Mouse (Mus musculus) erythroid progenitor cell, adult 5-6 weeks (primary cell): ENCODE results near the gene Ubr7. TPM values are rescaled to one million over a fixed set of nuclear protein-coding genes. Genes with fewer than 3 reads are reported as not detected.

Source experiments
- ATAC-seq: replicated peaks from 2 replicates; pipeline ENCODE4 v1.8.0; 2016; ENCODE audit warnings: moderate number of reproducible peaks, mild to moderate bottlenecking, moderate TSS enrichment, inconsistent platforms; ENCODE audit not compliant: poor library complexity, low FRiP score, severe bottlenecking
- total RNA-seq, 2 experiments: library from RNA; stranded (forward) in 1 of 2; stranded (reverse) in 1 of 2; fragments of 150-400 nt in 1 of 2; fragments of 186-747, 209-891 nt in 1 of 2; gene quantifications; 2 replicates each; pipeline versions ENCODE4 v1.2.3 to v1.2.4; 2015 to 2017; ENCODE audit warnings: low replicate concordance in 2 of 2

Gene Ubr7
- total RNA-seq, 2 experiments from 2014 or later, result 13.8 to 15.5 TPM

DNA sequence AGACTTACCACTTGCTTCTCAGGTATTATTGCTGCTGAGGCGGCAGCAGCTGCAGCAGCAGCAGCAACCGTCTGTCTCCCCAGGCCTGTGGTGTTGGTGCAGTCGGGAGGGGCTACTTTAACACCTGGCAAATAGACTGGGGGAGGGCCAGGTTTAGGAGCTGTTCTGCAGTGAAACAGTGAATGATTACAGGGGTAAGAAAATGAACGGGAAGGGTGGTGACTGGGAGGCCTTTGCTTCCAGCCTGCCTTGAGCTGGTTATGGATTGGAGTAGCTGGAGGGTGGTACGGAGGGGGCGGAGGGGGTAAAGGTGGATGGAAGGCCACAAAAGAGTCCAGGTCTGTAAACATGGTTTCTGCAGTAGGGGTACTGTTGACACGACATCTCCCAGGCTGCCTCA, 30.2 kb downstream of the Ubr7 start:
- 0 out of 2 replicates have a peak, but pooled peaks have one; percentile 19 for ATAC-seq

DNA sequence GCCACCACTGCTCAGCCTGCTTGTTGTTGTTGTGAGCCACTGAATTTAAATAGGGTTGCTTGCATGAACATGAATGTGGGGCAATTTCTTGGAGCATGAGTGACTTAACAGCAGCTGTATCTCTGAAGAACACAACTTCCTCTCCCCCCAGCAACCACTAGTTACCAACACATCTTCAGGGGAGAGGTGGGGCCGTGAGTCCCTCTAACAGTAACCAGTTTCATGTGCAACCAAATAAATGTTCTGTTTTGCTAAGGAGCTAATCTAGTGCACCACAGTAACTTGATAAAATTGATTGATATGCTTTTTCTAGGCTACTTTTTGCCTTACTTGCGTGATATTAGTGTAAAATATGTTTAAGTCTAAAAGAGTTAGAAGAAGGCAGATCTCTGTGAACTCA, 41.8 kb downstream of the Ubr7 start:
- no peak for ATAC-seq

DNA sequence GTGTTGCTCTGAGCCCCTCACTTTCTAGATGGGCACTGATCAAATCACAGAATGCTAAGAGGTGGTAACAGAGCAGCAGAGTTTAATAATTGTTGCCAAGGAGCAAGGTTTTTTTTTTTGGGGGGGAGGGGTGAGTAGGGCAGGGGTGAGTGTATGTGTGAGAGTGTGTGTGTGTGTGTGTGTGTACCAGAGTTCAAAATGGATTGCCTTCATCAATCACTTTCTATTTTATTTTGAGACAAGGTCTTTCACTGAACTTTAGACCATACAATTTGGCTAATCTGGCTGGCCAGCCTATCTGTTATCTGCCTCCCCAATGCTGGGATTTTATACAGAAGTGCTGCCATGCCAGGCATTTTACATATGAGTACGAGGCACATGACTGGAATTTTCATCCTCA, 57.1 kb downstream of the Ubr7 start:
- no peak for ATAC-seq

DNA sequence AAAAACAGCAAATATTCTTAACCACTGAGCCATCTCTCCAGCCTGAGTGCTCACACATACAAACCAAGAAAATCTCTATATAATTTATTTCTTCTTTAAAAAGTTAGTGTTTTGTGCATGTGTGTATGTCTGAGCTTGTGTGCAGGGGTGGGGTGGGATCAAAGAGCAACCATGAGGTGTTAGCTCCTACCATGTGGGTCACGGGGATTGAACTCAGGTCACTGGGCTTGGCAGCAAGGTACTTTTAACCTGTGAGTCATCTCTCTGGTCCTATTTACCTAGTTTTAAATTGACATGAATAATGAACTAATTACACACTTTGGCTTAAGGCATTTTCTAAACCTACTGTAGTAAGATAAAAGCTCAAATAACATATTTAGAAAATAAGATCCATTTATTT, 68.6 kb downstream of the Ubr7 start:
- no peak for ATAC-seq

DNA sequence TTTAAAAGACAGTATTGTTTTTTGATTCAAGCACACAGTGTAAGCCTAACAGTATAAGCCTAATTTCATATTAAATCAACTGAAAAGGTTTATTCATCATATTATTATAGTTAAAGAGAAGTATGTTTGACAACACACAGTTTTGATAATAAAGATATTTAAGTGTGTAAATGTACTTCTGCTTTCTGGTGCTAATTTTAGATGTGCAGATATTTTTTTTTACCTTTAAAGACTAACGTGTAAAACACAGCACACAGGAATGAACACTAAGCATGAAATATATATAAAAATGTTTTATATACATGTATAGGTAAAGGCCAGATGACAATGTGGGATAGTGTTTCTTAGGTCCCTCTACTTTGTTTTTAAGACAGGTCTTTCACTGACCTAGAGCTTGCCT, 69.4 kb downstream of the Ubr7 start:
- no peak for ATAC-seq

Other genes starting within 250 kb of the Ubr7 start
- gene Chga, start 203.0 kb upstream of the Ubr7 start, total RNA-seq (2015; ENCODE audit: low replicate concordance), result not detected in 2 replicates
- not detected in 2 replicates for gene Chga, start 203.0 kb upstream of the Ubr7 start, total RNA-seq (2017; ENCODE audit: low replicate concordance)
- gene Itpk1, start 53.0 kb upstream of the Ubr7 start, total RNA-seq (2015; ENCODE audit: low replicate concordance), result 2.5 TPM in 1 of 2 replicates, not detected in the other
- 0.64 and 0.98 TPM in 2 replicates for gene Itpk1, start 53.0 kb upstream of the Ubr7 start, total RNA-seq (2017; ENCODE audit: low replicate concordance)
- 10.1 and 10.5 TPM in 2 replicates for gene Moap1, start 14.3 kb upstream of the Ubr7 start, total RNA-seq (2015; ENCODE audit: low replicate concordance)
- gene Moap1, start 14.3 kb upstream of the Ubr7 start, total RNA-seq (2017; ENCODE audit: low replicate concordance), result 8.2 TPM in 1 of 2 replicates, not detected in the other
- 2.9 and 3.4 TPM in 2 replicates for gene Tmem251, start 14.2 kb upstream of the Ubr7 start, total RNA-seq (2015; ENCODE audit: low replicate concordance)
- gene Tmem251, start 14.2 kb upstream of the Ubr7 start, total RNA-seq (2017; ENCODE audit: low replicate concordance), result 2.2 TPM in 1 of 2 replicates, not detected in the other
- not detected in 2 replicates for gene Gm28051, start 202 bp upstream of the Ubr7 start, total RNA-seq (2015; ENCODE audit: low replicate concordance)
- gene Gm28051, start 202 bp upstream of the Ubr7 start, total RNA-seq (2017; ENCODE audit: low replicate concordance), result not detected in 2 replicates
- 10.5 and 17.2 TPM in 2 replicates for gene Gon7, start 164 bp upstream of the Ubr7 start, total RNA-seq (2015; ENCODE audit: low replicate concordance)
- gene Gon7, start 164 bp upstream of the Ubr7 start, total RNA-seq (2017; ENCODE audit: low replicate concordance), result 7.3 and 15.9 TPM in 2 replicates
- gene Gm20604, start 705 bp downstream of the Ubr7 start, total RNA-seq (2015; ENCODE audit: low replicate concordance), result 6.1 and 21.0 TPM in 2 replicates
- 9.1 and 12.9 TPM in 2 replicates for gene Gm20604, start 705 bp downstream of the Ubr7 start, total RNA-seq (2017; ENCODE audit: low replicate concordance)
- 37.8 and 41.5 TPM in 2 replicates for gene Btbd7, start 120.5 kb downstream of the Ubr7 start, total RNA-seq (2015; ENCODE audit: low replicate concordance)
- 42.5 and 43.9 TPM in 2 replicates for gene Btbd7, start 120.5 kb downstream of the Ubr7 start, total RNA-seq (2017; ENCODE audit: low replicate concordance)
- gene Cox8c, start 141.3 kb downstream of the Ubr7 start, total RNA-seq (2015; ENCODE audit: low replicate concordance), result not detected in 2 replicates
- gene Cox8c, start 141.3 kb downstream of the Ubr7 start, total RNA-seq (2017; ENCODE audit: low replicate concordance), result not detected in 2 replicates
- not detected in 2 replicates for gene Unc79, start 190.9 kb downstream of the Ubr7 start, total RNA-seq (2015; ENCODE audit: low replicate concordance)
- gene Unc79, start 190.9 kb downstream of the Ubr7 start, total RNA-seq (2017; ENCODE audit: low replicate concordance), result 0.51 TPM in 1 of 2 replicates, not detected in the other